Mouse (Mus musculus): Measurements from ENCODE around the gene Aldh1a1. TPM values are rescaled to one million over a fixed set of nuclear protein-coding genes. Genes with fewer than 3 reads are reported as not detected.
"Not testable (repeated sequence)": the region's sequence is repeated elsewhere in the genome, so short reads cannot be mapped to it uniquely, and the experiment has no call there.

Gene Aldh1a1
- polyA plus RNA-seq, 1 experiment from 2014 or later, result 6.9 TPM

DNA sequence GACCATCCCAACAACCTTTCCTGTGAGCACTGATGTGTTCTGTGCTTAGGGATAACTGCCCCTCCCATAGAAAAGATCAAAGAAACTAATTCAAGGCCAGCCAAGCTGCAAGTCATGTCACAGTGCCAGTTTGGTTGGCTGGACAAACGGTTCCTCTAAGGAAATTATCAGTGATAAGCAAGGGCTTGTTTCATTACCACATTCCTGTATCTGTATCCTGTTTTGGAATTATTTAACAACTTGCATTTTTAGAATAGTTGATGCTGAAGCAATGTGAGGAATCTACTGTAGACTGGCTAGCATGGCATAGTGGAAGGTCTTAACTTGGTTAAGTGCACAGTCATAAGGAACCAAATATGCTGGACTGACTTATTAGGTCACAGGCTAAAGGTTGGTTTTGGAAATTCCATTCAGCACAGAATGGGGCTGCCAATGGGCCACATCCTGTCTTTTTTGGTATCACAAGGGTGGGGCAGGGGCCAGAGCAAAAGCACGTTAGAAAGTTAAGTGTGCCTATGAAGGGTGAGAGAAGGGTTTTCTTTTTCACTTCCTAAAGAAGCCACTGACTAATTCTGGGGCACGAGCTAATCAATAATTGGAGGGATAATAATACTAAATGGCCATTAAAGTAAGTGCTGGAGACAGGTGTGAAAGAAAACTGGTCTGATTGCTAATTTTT, 121.9 kb downstream of the Aldh1a1 start:
- Histone ChIP-seq H3K27ac (ENCODE audit: low read length) (no peak overlapping the region), H3K9me3 (replicated peaks; ENCODE audit: control insufficient read depth, low read length) (no peaks in the 10 kb centered on the region)
- 43% methylated on average over 3 of the region's 3 CpGs for WGBS

DNA sequence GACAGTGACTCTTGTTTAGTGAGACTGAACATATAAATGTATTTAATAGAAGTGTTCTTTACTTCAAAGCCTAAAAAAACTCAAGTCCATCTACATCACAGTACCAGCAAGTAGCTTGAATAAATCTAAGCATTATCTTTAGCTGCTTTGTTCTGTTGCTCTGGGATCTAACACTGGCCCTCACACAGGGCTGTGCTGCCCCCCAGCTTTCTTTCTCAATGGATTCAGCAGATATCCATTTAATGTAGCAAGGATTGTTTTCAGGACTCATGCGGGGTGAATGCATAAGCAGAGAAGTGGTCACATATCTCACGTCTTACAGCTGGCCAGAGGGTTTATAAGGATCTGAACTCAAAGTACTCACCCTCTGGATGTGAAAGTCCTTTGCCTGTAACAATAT, 129.9 kb downstream of the Aldh1a1 start:
- Histone ChIP-seq H3K36me3 (ENCODE audit: control insufficient read depth, insufficient read depth) (no peaks in the 10 kb centered on the region), H3K4me2 (ENCODE audit: low read depth, low read length) (no peak overlapping the region), H3K9ac (ENCODE audit: low read length) (no peak overlapping the region), H3K4me1 (ENCODE audit: control insufficient read depth, insufficient read depth, low read length) (no peaks in the 10 kb centered on the region), H3K27me3 (ENCODE audit: control insufficient read depth, insufficient read depth, low read length) (no peaks in the 10 kb centered on the region), H3K27ac (ENCODE audit: low read length) (no peak overlapping the region), H3K9me3 (replicated peaks; ENCODE audit: control insufficient read depth, low read length) (no peaks in the 10 kb centered on the region), H3K4me3 (ENCODE audit: low read length) (no peak overlapping the region)
- WGBS, result 74% methylated on average over 2 of the region's 2 CpGs
- ATAC-seq (replicated peaks; ENCODE audit: extremely low read depth, insufficient read depth, low FRiP score), result no peak

More for the DNA sequence above, 121.9 kb downstream of the Aldh1a1 start:
- no peaks in the 10 kb centered on the region for H3K36me3 ChIP-seq (ENCODE audit: control insufficient read depth, insufficient read depth)
- H3K4me3 ChIP-seq (ENCODE audit: low read length), result no peak overlapping the region
- H3K4me1 ChIP-seq (ENCODE audit: control insufficient read depth, insufficient read depth, low read length), result no peaks in the 10 kb centered on the region
- H3K27me3 ChIP-seq (ENCODE audit: control insufficient read depth, insufficient read depth, low read length), result no peaks in the 10 kb centered on the region
- no peak overlapping the region for H3K9ac ChIP-seq (ENCODE audit: low read length)
- ATAC-seq (replicated peaks; ENCODE audit: extremely low read depth, insufficient read depth, low FRiP score), result no peak
- no peak overlapping the region for H3K4me2 ChIP-seq (ENCODE audit: low read depth, low read length)

DNA sequence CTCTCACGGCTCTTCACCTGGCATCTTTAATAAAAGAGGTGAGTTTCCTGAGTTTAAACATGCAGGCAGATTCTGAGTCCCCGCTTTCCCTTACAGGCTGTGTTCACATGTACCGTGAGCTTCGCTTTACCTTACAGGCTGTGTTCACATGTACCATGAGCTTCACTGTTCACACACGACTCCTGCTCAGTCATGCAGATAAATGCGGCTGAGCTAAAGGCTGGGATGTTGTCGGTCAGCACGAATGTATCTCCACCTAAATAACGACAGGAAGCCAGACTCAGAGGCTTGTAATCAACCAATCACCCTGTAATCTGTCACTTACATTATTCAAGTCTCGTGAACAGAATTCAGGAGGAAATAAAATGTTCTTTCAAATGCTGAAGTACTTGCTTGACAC, 130.9 kb downstream of the Aldh1a1 start:
- Histone ChIP-seq H3K4me3 (ENCODE audit: low read length) (no peak overlapping the region), H3K4me2 (ENCODE audit: low read depth, low read length) (no peak overlapping the region)
- ATAC-seq (replicated peaks; ENCODE audit: extremely low read depth, insufficient read depth, low FRiP score), result no peak

GRCm38 (mm10) chr19:20631020-20631419, 138.5 kb downstream of the Aldh1a1 start:
- 77% methylated on average over 1 of the region's 1 CpGs for WGBS

More for the DNA sequence above, 130.9 kb downstream of the Aldh1a1 start:
- Histone ChIP-seq H3K4me1 (ENCODE audit: control insufficient read depth, insufficient read depth, low read length) (no peaks in the 10 kb centered on the region), H3K36me3 (ENCODE audit: control insufficient read depth, insufficient read depth) (no peaks in the 10 kb centered on the region), H3K9me3 (replicated peaks; ENCODE audit: control insufficient read depth, low read length) (no peaks in the 10 kb centered on the region), H3K27ac (ENCODE audit: low read length) (no peak overlapping the region), H3K27me3 (ENCODE audit: control insufficient read depth, insufficient read depth, low read length) (no peaks in the 10 kb centered on the region), H3K9ac (ENCODE audit: low read length) (no peak overlapping the region)
- WGBS, result 66% methylated on average over 10 of the region's 10 CpGs

GRCm38 (mm10) chr19:20633876-20634691, 141.6 kb downstream of the Aldh1a1 start:
- Histone ChIP-seq H3K4me2 (ENCODE audit: low read depth, low read length) (no peak overlapping the region), H3K27ac (ENCODE audit: low read length) (no peak overlapping the region), H3K36me3 (ENCODE audit: control insufficient read depth, insufficient read depth) (no peaks in the 10 kb centered on the region), H3K27me3 (ENCODE audit: control insufficient read depth, insufficient read depth, low read length) (no peaks in the 10 kb centered on the region), H3K9ac (ENCODE audit: low read length) (no peak overlapping the region), H3K4me1 (ENCODE audit: control insufficient read depth, insufficient read depth, low read length) (no peaks in the 10 kb centered on the region), H3K4me3 (ENCODE audit: low read length) (no peak overlapping the region), H3K9me3 (replicated peaks; ENCODE audit: control insufficient read depth, low read length) (no peaks in the 10 kb centered on the region)
- WGBS, result 69% methylated on average over 12 of the region's 12 CpGs
- 0 out of 2 replicates have a peak, but pooled peaks have one; percentile 52 for ATAC-seq (replicated peaks; ENCODE audit: extremely low read depth, insufficient read depth, low FRiP score)

More at GRCm38 (mm10) chr19:20631020-20631419, 138.5 kb downstream of the Aldh1a1 start:
- Histone ChIP-seq H3K27ac (ENCODE audit: low read length) (no peak overlapping the region), H3K4me2 (ENCODE audit: low read depth, low read length) (no peak overlapping the region), H3K9me3 (replicated peaks; ENCODE audit: control insufficient read depth, low read length) (no peaks in the 10 kb centered on the region), H3K9ac (ENCODE audit: low read length) (no peak overlapping the region), H3K4me1 (ENCODE audit: control insufficient read depth, insufficient read depth, low read length) (no peaks in the 10 kb centered on the region), H3K4me3 (ENCODE audit: low read length) (no peak overlapping the region), H3K27me3 (ENCODE audit: control insufficient read depth, insufficient read depth, low read length) (no peaks in the 10 kb centered on the region), H3K36me3 (ENCODE audit: control insufficient read depth, insufficient read depth) (no peaks in the 10 kb centered on the region)
- no peak for ATAC-seq (replicated peaks; ENCODE audit: extremely low read depth, insufficient read depth, low FRiP score)

DNA sequence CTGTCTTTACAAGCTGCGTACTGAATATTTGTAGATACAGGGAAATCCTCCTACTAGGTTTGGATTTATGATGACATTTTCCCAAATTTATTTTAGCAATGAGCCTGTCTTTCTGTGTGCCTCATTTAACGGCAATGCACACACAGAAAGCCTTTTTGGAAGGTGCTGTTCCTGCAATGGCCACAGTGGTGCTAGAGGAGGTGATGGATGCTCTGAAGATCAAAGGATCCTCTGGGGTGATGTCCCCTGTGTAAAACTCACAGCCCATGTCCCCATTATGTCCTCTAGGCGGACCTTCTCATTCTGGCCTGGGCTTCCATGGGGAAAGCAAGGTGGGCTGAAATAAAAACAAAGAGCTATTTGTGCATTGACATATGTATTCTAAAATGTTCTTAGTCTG, 151.8 kb downstream of the Aldh1a1 start:
- Histone ChIP-seq H3K27ac (ENCODE audit: low read length) (no peak overlapping the region), H3K4me3 (ENCODE audit: low read length) (no peak overlapping the region), H3K9me3 (replicated peaks; ENCODE audit: control insufficient read depth, low read length) (no peaks in the 10 kb centered on the region), H3K4me2 (ENCODE audit: low read depth, low read length) (no peak overlapping the region), H3K36me3 (ENCODE audit: control insufficient read depth, insufficient read depth) (no peaks in the 10 kb centered on the region), H3K4me1 (ENCODE audit: control insufficient read depth, insufficient read depth, low read length) (no peaks in the 10 kb centered on the region), H3K9ac (ENCODE audit: low read length) (no peak overlapping the region), H3K27me3 (ENCODE audit: control insufficient read depth, insufficient read depth, low read length) (no peaks in the 10 kb centered on the region)
- ATAC-seq (replicated peaks; ENCODE audit: extremely low read depth, insufficient read depth, low FRiP score), result no peak
- 65% methylated on average over 3 of the region's 3 CpGs for WGBS

DNA sequence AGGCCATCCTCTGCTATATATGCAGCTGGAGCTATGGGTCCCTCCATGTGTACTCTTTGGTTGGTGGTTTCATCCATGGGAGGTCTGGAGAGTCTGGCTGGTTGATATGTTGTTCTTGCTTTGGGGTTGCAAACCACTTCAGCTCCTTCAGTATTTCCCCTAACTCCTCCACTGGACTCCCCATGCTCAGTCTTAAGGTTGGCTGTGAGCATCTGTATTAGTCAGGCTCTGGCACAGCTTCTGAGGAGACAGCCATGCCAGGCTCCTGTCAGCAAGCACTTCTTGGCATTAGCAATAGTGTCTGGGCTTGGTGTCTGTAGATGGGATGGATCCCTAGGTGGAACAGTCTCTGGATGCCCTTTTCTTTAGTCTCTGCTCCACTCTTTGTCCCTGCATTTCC, 155.0 kb downstream of the Aldh1a1 start:
- H3K9me3 ChIP-seq (replicated peaks; ENCODE audit: control insufficient read depth, low read length); H3K9ac ChIP-seq (ENCODE audit: low read length); H3K4me1 ChIP-seq (ENCODE audit: control insufficient read depth, insufficient read depth, low read length); H3K36me3 ChIP-seq (ENCODE audit: control insufficient read depth, insufficient read depth); H3K27ac ChIP-seq (ENCODE audit: low read length); H3K4me3 ChIP-seq (ENCODE audit: low read length); H3K4me2 ChIP-seq (ENCODE audit: low read depth, low read length); ATAC-seq (replicated peaks; ENCODE audit: extremely low read depth, insufficient read depth, low FRiP score); H3K27me3 ChIP-seq (ENCODE audit: control insufficient read depth, insufficient read depth, low read length): not testable (repeated sequence)

- Histone ChIP-seq H3K4me3 (ENCODE audit: low read length) (no peak overlapping the region), H3K9me3 (replicated peaks; ENCODE audit: control insufficient read depth, low read length) (no peaks in the 10 kb centered on the region), H3K27ac (ENCODE audit: low read length) (no peak overlapping the region), H3K27me3 (ENCODE audit: control insufficient read depth, insufficient read depth, low read length) (no peaks in the 10 kb centered on the region), H3K4me2 (ENCODE audit: low read depth, low read length) (no peak overlapping the region), H3K4me1 (ENCODE audit: control insufficient read depth, insufficient read depth, low read length) (no peaks in the 10 kb centered on the region), H3K9ac (ENCODE audit: low read length) (no peak overlapping the region), H3K36me3 (ENCODE audit: control insufficient read depth, insufficient read depth) (no peaks in the 10 kb centered on the region)
- WGBS, result 36% methylated on average over 2 of the region's 2 CpGs
- no peak for ATAC-seq (replicated peaks; ENCODE audit: extremely low read depth, insufficient read depth, low FRiP score)
These were observed 157.5 kb downstream of the Aldh1a1 start for GRCm38 (mm10) chr19:20650008-20650407.

- Histone ChIP-seq H3K9me3 (replicated peaks; ENCODE audit: control insufficient read depth, low read length) (no peaks in the 10 kb centered on the region), H3K4me1 (ENCODE audit: control insufficient read depth, insufficient read depth, low read length) (no peaks in the 10 kb centered on the region), H3K27me3 (ENCODE audit: control insufficient read depth, insufficient read depth, low read length) (no peaks in the 10 kb centered on the region), H3K4me3 (ENCODE audit: low read length) (no peak overlapping the region), H3K4me2 (ENCODE audit: low read depth, low read length) (no peak overlapping the region), H3K36me3 (ENCODE audit: control insufficient read depth, insufficient read depth) (no peaks in the 10 kb centered on the region), H3K27ac (ENCODE audit: low read length) (no peak overlapping the region), H3K9ac (ENCODE audit: low read length) (no peak overlapping the region)
- no peak for ATAC-seq (replicated peaks; ENCODE audit: extremely low read depth, insufficient read depth, low FRiP score)
- 75% methylated on average over 1 of the region's 1 CpGs for WGBS
These were observed 160.7 kb downstream of the Aldh1a1 start for GRCm38 (mm10) chr19:20653082-20653676.
